Comparison of ENCODE assay signal across 8 mouse cellular contexts in genomic region chr11:121354091-121354707, GRCm38 (mm10). TPM values are rescaled to one million over a fixed set of nuclear protein-coding genes. Genes with fewer than 3 reads are reported as not detected.
DNase-seq lines count a peak whose midpoint lies in the region; ATAC-seq and TF ChIP-seq lines count a peak whose summit lies in the region.

Wdr45b (minus strand) TSS chr11:121354445.

- peak; percentile 90 for TF ChIP-seq POLR2A in heart, adult 2 months (IDR thresholded peaks at IDR 0.05; ENCODE audit: insufficient read depth, low read depth, low read length)

- peak; percentile 95 for DNase-seq in 3T3-L1 (ENCODE audit: low read depth, low spot score)
- DNase-seq in adrenal gland, postnatal 4 days (ENCODE audit: low spot score in 2 of 2) = peak; percentile 95 to 96
- DNase-seq in embryonic facial prominence, embryonic 14.5 days (ENCODE audit: low spot score) = peak; percentile 97
- peak; percentile 98 for DNase-seq in heart, adult 2 months
- peak; percentile 97 for DNase-seq in kidney, adult 8-10 months
- peak; percentile 97 to 99 for DNase-seq in spleen, postnatal 10 days (ENCODE audit: low spot score in 2 of 2)

- H3K4me1 ChIP-seq in embryonic facial prominence, embryonic 14.5 days (ENCODE audit: control insufficient read depth, insufficient read depth, low read length) = peaks cover 10% of the 10 kb centered on the region
- peaks cover 11% of the 10 kb centered on the region for H3K4me1 ChIP-seq in heart, adult 2 months (ENCODE audit: control insufficient read depth, insufficient read depth, low read length)
- peaks cover 24% of the 10 kb centered on the region for H3K4me1 ChIP-seq in limb, embryonic 13.5 days
- H3K4me1 ChIP-seq in midbrain, embryonic 16.5 days (ENCODE audit: control insufficient read depth, insufficient read depth, low read length) = peaks cover 25% of the 10 kb centered on the region

- ATAC-seq in embryonic facial prominence, embryonic 14.5 days (ENCODE audit: low read depth) = peak; percentile 99
- peak; percentile 98 for ATAC-seq in limb, embryonic 13.5 days (ENCODE audit: low FRiP score, low read depth)
- ATAC-seq in midbrain, embryonic 16.5 days = peak; percentile 96

- peak within 1 kb of the TSS; percentile 89 for H3K27ac ChIP-seq in embryonic facial prominence, embryonic 14.5 days (replicated peaks; ENCODE audit: low read depth, low read length)
- peak within 1 kb of the TSS; percentile 98 for H3K27ac ChIP-seq in heart, adult 2 months
- H3K27ac ChIP-seq in limb, embryonic 13.5 days = peak within 1 kb of the TSS; percentile 85
- peak within 1 kb of the TSS; percentile 87 for H3K27ac ChIP-seq in midbrain, embryonic 16.5 days (ENCODE audit: low read length)

- H3K79me2 ChIP-seq in heart, adult 2 months (replicated peaks; ENCODE audit: control insufficient read depth, insufficient read depth, low read length) = peaks cover 4% of the 10 kb centered on the region; the same call in 1 of the 2 replicates

- peak; percentile 57; the same call in 1 of the 2 replicates for TF ChIP-seq EP300 in heart, adult 2 months (IDR thresholded peaks at IDR 0.05; ENCODE audit: insufficient read depth, low read depth, low read length)

- no peaks in the 10 kb centered on the region for H3K27me3 ChIP-seq in embryonic facial prominence, embryonic 14.5 days (replicated peaks; ENCODE audit: control insufficient read depth, insufficient read depth, low read length)
- no peaks in the 10 kb centered on the region for H3K27me3 ChIP-seq in heart, adult 2 months (ENCODE audit: control insufficient read depth, insufficient read depth, low read length)
- H3K27me3 ChIP-seq in limb, embryonic 13.5 days = no peaks in the 10 kb centered on the region
- H3K27me3 ChIP-seq in midbrain, embryonic 16.5 days (ENCODE audit: control insufficient read depth, insufficient read depth, low read depth, low read length) = no peaks in the 10 kb centered on the region

- intact Hi-C loops in heart, adult 2 months (cut with DNase I) = loop anchor here (2.0 to 5.0 kb wide), 3 partner anchors 68 to 117 kb away; partner anchors contain the start of genes Fn3krp, Narf and Tbcd

- under 1% methylated on average over 47 of the region's 69 CpGs for WGBS in embryonic facial prominence, embryonic 14.5 days
- WGBS in heart, adult 2 months = under 1% methylated on average over 69 of the region's 69 CpGs
- WGBS in limb, embryonic 13.5 days = under 1% methylated on average over 69 of the region's 69 CpGs
- WGBS in midbrain, embryonic 16.5 days = under 1% methylated on average over 67 of the region's 69 CpGs

- H3K36me3 ChIP-seq in embryonic facial prominence, embryonic 14.5 days (ENCODE audit: control insufficient read depth, insufficient read depth, low read length) = peaks cover 4% of the 10 kb centered on the region; the same call in 1 of the 2 replicates
- H3K36me3 ChIP-seq in heart, adult 2 months (ENCODE audit: control insufficient read depth, insufficient read depth, low read length) = peaks cover 2% of the 10 kb centered on the region; the same call in 1 of the 2 replicates
- peaks cover under 1% of the 10 kb centered on the region for H3K36me3 ChIP-seq in limb, embryonic 13.5 days
- H3K36me3 ChIP-seq in midbrain, embryonic 16.5 days (ENCODE audit: control insufficient read depth, insufficient read depth, low read length) = no peaks in the 10 kb centered on the region

- H3K9ac ChIP-seq in embryonic facial prominence, embryonic 14.5 days (ENCODE audit: low read depth, low read length) = peak within 1 kb of the TSS; percentile 95
- peak within 1 kb of the TSS; percentile 95 for H3K9ac ChIP-seq in heart, adult 2 months (ENCODE audit: low read depth, low read length)
- peak within 1 kb of the TSS; percentile 94 for H3K9ac ChIP-seq in limb, embryonic 13.5 days
- peak within 1 kb of the TSS; percentile 91 for H3K9ac ChIP-seq in midbrain, embryonic 16.5 days (ENCODE audit: low read depth, low read length)

- peak within 1 kb of the TSS; percentile 87 for H3K4me3 ChIP-seq in embryonic facial prominence, embryonic 14.5 days (ENCODE audit: low read depth, low read length)
- peak within 1 kb of the TSS; percentile 89 for H3K4me3 ChIP-seq in heart, adult 2 months
- H3K4me3 ChIP-seq in limb, embryonic 13.5 days = peak within 1 kb of the TSS; percentile 95
- H3K4me3 ChIP-seq in midbrain, embryonic 16.5 days (ENCODE audit: low read depth, low read length) = peak within 1 kb of the TSS; percentile 77

- H3K4me2 ChIP-seq in embryonic facial prominence, embryonic 14.5 days (ENCODE audit: low read depth, low read length) = peak within 1 kb of the TSS; percentile 85
- H3K4me2 ChIP-seq in limb, embryonic 13.5 days (replicated peaks) = peak within 1 kb of the TSS; percentile 94
- H3K4me2 ChIP-seq in midbrain, embryonic 16.5 days (ENCODE audit: low read length) = peak within 1 kb of the TSS; percentile 95

- TF ChIP-seq CTCF in heart, adult 2 months (IDR thresholded peaks at IDR 0.05) = no peak

- no peaks in the 10 kb centered on the region for H3K9me3 ChIP-seq in embryonic facial prominence, embryonic 14.5 days (ENCODE audit: control insufficient read depth, low read length)
- H3K9me3 ChIP-seq in limb, embryonic 13.5 days = no peaks in the 10 kb centered on the region
- no peaks in the 10 kb centered on the region for H3K9me3 ChIP-seq in midbrain, embryonic 16.5 days (replicated peaks; ENCODE audit: control insufficient read depth, low read length, poor library complexity, severe bottlenecking)

RNA-seq across cellular contexts. Expression of gene Wdr45b, which starts in this region (rescaled TPM):
- 10 to 100 TPM; 65.1 to 71.0 TPM for total RNA-seq in adrenal gland, postnatal 4 days (2021)
- 108 and 111 TPM in 2 replicates for polyA plus RNA-seq in embryonic facial prominence, embryonic 14.5 days (2014; fragmentation: Nextera tagmentation; extraction: Ambion mirVana)
- 10 to 100 TPM; 34.4 to 36.8 TPM for total RNA-seq in heart, adult 2 months (2021)
- 36.9 and 57.6 TPM in 2 replicates for polyA plus RNA-seq in heart, adult 2 months (2012; rRNA removed)
- 108 and 111 TPM in 2 replicates for polyA plus RNA-seq in limb, embryonic 13.5 days (2015; fragmentation: Nextera tagmentation; extraction: Ambion mirVana)
- 83.4 and 85.7 TPM in 2 replicates for polyA plus RNA-seq in midbrain, embryonic 16.5 days (2015; fragmentation: Nextera tagmentation; extraction: Ambion mirVana)

Comparison
In these comparisons a context has a peak if more than half of its experiments do, and no peak if none do; other contexts are left out.
1. Peak in every context shown above with its lines: DNase-seq, ATAC-seq, H3K4me3 ChIP-seq and H3K27ac ChIP-seq.